Comparison of ENCODE assay signal across 19 mouse cellular contexts in the genomic region with DNA sequence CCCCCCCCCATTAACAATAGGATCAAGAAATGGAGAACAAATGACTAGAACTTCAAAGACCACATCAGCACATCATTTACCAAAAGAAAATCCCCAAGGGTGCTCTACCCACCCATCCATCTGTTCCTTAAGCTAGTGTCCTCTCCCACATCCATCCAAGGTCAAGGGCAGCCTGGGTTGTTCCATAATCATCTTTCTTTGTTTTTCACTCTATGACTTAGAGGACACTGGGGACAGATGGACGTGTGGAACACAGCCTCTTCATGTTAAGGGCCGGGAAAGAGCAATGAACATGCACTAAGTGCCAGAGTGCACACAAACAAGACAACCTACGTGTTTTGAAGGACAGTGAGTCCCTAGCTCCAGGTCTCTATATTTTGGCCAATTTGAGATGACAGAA.
"Had no signal": no experiment of that assay in that cellular context is flagged by ENCODE, and none has a peak within 500 bp of the region (broad histone marks: within the 10 kb centered on the region; RNA-seq: fewer than 3 reads in every experiment).

No protein-coding gene starts in this region.

- H3K36me3 ChIP-seq: liver, embryonic 12.5 days; midbrain, embryonic 10.5 days; neural tube, embryonic 13.5 days; neural tube, embryonic 15.5 days had no signal

- H3K27ac ChIP-seq: liver, embryonic 12.5 days; liver, embryonic 14.5 days; midbrain, embryonic 10.5 days; neural tube, embryonic 13.5 days; neural tube, embryonic 15.5 days had no signal

- ATAC-seq: liver, embryonic 12.5 days had no signal

- H3K27me3 ChIP-seq: neural tube, embryonic 13.5 days; neural tube, embryonic 15.5 days had no signal

- H3K9me3 ChIP-seq: liver, embryonic 12.5 days; midbrain, embryonic 10.5 days; neural tube, embryonic 13.5 days; neural tube, embryonic 15.5 days had no signal

- H3K4me1 ChIP-seq: liver, embryonic 12.5 days; neural tube, embryonic 13.5 days; neural tube, embryonic 15.5 days had no signal

- DNase-seq: lung, adult 18-20 months; lung, embryonic 14.5 days; lung, postnatal 10 days; lung, postnatal 4 days; midbrain, embryonic 14.5 days; retina, postnatal 1 day; right cerebral cortex, adult 18-20 months; right cerebral cortex, postnatal 25 days; right cerebral cortex, postnatal 4 days; spleen, adult 18-20 months; thymus, adult 18-20 months; thymus, postnatal 14 days; thymus, postnatal 36 days had no signal

- H3K9ac ChIP-seq: liver, embryonic 12.5 days; liver, embryonic 14.5 days; lung, embryonic 14.5 days; neural tube, embryonic 13.5 days; neural tube, embryonic 15.5 days had no signal

- H3K4me2 ChIP-seq: liver, embryonic 12.5 days; lung, embryonic 14.5 days; neural tube, embryonic 13.5 days; neural tube, embryonic 15.5 days had no signal

- H3K4me3 ChIP-seq: liver, embryonic 12.5 days; midbrain, embryonic 10.5 days; myocyte; neural tube, embryonic 13.5 days; neural tube, embryonic 15.5 days had no signal
